Mouse (Mus musculus) hindbrain, embryonic 11.5 days (tissue): ENCODE data around the gene Gm49416. TPM values are rescaled to one million over a fixed set of nuclear protein-coding genes. Genes with fewer than 3 reads are reported as not detected.
A peak's percentile ranks its signal among the peaks of the same experiment; 100 is the strongest.
"Not testable (repeated sequence)": the region's sequence is repeated elsewhere in the genome, so short reads cannot be mapped to it uniquely, and the experiment has no call there.

Source experiments
- ATAC-seq: fragments of 200-750 bp; cut with Nextera tagmentation; 2 replicates; pipeline ENCODE4 v1.8.0; 2017; ENCODE audit warnings: mild to moderate bottlenecking, moderate TSS enrichment, moderate library complexity; ENCODE audit not compliant: low FRiP score
- DNase-seq: peaks from one replicate; pipeline ENCODE4 v3.0.0-alpha.2; 2015; ENCODE audit warnings: low spot score
- H3K27ac ChIP-seq: fragments of 300-500 bp; sonication (generic); 2 replicates; pipeline ENCODE4 v1.5.1; 2014; ENCODE audit warnings: mild to moderate bottlenecking, low read depth, low read length
- H3K27me3 ChIP-seq: fragments of 300-500 bp; sonication (generic); 2 replicates; pipeline ENCODE4 v1.6.1; 2014; ENCODE audit warnings: mild to moderate bottlenecking, low read length, moderate library complexity, mixed read lengths; ENCODE audit not compliant: control insufficient read depth, insufficient read depth
- H3K36me3 ChIP-seq: fragments of 300-500 bp; sonication (generic); 2 replicates; pipeline ENCODE4 v1.6.1; 2014; ENCODE audit warnings: mild to moderate bottlenecking, low read length, moderate library complexity, mixed read lengths; ENCODE audit not compliant: control insufficient read depth, insufficient read depth
- H3K4me1 ChIP-seq: fragments of 300-500 bp; sonication (generic); replicated peaks from 2 replicates; pipeline ENCODE4 v1.6.1; 2014; ENCODE audit warnings: low read length, mixed read lengths; ENCODE audit not compliant: control insufficient read depth, insufficient read depth
- H3K4me2 ChIP-seq: fragments of 300-500 bp; sonication (generic); replicated peaks from 2 replicates; pipeline ENCODE4 v1.6.1; 2014; ENCODE audit warnings: mild to moderate bottlenecking, low read depth, low read length
- H3K4me3 ChIP-seq: fragments of 300-500 bp; sonication (generic); 2 replicates; pipeline ENCODE4 v1.5.1; 2014; ENCODE audit warnings: low read depth, low read length
- H3K9ac ChIP-seq: fragments of 300-500 bp; sonication (generic); 2 replicates; pipeline ENCODE4 v1.6.1; 2014; ENCODE audit warnings: low read depth, low read length
- H3K9me3 ChIP-seq: fragments of 300-500 bp; sonication (generic); 2 replicates; pipeline ENCODE4 v1.6.1; 2016; ENCODE audit warnings: low read length; ENCODE audit not compliant: control insufficient read depth
- WGBS: fragments of 180-500 bp; shearing (Covaris S2); extraction: QIAGEN DNeasy Blood & Tissue Kit; methylation state at CpG from one replicate; pipeline ENCODE4 v1.1.7; 2014; 5-methylcytosine and 5-hydroxymethylcytosine counted together
- polyA plus RNA-seq: library from polyadenylated mRNA; unstranded; fragments of >200 nt; fragmentation: Nextera tagmentation; extraction: Ambion mirVana; gene quantifications from 2 replicates; pipeline ENCODE4 v1.2.1, GENCODE M21; 2014

Gm49416 gene
- polyA plus RNA-seq, 1 experiment from 2014 or later = not detected

GRCm38 (mm10) chr19:8850402-8850901, 38.3 kb upstream of the Gm49416 start, which contains the start of gene Lrrn4cl:
Gene Lrrn4cl, plus strand, starts transcription at chr19:8850768.
- no peaks in the 10 kb centered on the region for H3K9me3 ChIP-seq
- no peak within 1 kb of the TSS for H3K27ac ChIP-seq
- H3K36me3 ChIP-seq = 0 out of 2 replicates have a peak, but pooled peaks cover 9% of the 10 kb centered on the region
- WGBS = 24% methylated on average over 7 of the region's 7 CpGs
- no peak within 1 kb of the TSS for H3K4me2 ChIP-seq
- H3K9ac ChIP-seq = no peak within 1 kb of the TSS
- peak; percentile 37 for DNase-seq
- no peaks in the 10 kb centered on the region; the same call in 1 of the 2 replicates for H3K4me1 ChIP-seq
- H3K4me3 ChIP-seq = no peak within 1 kb of the TSS
- no peak for ATAC-seq
- H3K27me3 ChIP-seq = no peaks in the 10 kb centered on the region

DNA sequence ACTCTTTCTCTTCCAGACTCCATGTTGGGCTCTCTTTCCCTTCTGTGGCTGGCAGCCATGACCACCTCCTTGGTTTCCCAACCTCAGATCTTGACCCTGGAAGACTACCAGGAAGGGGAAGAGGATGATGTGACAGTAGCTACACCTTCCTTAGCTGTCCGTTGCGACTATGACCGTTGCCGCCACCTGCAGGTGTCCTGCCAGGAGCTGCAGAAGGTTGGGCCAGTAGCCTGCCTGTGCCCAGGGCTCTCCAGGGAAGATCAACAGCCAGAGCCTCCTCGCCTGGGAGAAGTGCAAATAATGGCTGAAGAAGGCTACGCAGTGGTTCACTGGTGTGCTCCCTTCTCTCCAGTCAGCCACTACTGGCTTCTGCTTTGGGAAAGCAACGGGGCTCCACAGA, 37.1 kb upstream of the Gm49416 start:
- Histone ChIP-seq H3K9me3 (no peaks in the 10 kb centered on the region), H3K9ac (no peak overlapping the region), H3K27ac (no peak overlapping the region), H3K4me1 (no peaks in the 10 kb centered on the region; the same call in 1 of the 2 replicates), H3K4me2 (no peak overlapping the region), H3K27me3 (no peaks in the 10 kb centered on the region), H3K36me3 (0 out of 2 replicates have a peak, but pooled peaks cover 5% of the 10 kb centered on the region), H3K4me3 (no peak overlapping the region)
- 55% methylated on average over 7 of the region's 7 CpGs for WGBS
- ATAC-seq (no peak), DNase-seq (no peak)

DNA sequence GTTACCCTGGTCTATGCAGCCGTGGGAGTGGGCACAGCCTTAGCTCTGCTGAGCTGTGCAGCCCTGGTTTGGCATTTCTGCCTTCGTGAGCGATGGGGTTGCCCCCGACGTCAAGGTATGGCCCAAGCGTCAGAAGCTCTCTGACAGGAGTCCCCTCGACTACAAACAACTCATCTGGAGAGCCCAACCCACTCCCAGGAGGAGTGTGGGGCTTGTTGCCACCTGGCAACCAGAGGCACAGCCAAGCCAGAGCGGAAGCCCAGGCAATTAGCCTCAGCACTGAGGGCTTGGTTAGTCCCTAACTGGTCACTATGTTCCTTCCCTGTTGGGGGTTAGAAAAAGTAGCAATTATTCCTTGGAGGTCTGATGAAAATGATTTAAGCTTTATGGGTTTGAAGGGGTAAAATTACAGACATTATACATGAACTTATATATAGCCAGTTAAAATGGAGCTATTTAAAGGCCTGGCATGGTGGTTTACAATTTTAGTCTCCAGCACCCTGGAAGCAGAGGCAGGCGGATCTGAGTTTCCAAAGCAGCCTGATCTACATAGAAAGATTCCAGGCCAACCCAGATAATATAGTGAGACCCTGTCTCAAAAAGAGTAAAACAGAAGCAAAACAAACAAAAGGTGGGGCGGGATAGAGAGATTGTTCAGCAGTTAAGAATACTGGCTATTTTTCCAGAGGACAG, 36.3 kb upstream of the Gm49416 start:
- no peak for ATAC-seq
- no peaks in the 10 kb centered on the region for H3K9me3 ChIP-seq
- H3K9ac ChIP-seq = no peak overlapping the region
- no peak for DNase-seq
- 0 out of 2 replicates have a peak, but pooled peaks cover 1% of the 10 kb centered on the region for H3K36me3 ChIP-seq
- no peaks in the 10 kb centered on the region for H3K27me3 ChIP-seq
- WGBS = 60% methylated on average over 10 of the region's 10 CpGs
- H3K27ac ChIP-seq = no peak overlapping the region
- H3K4me2 ChIP-seq = no peak overlapping the region
- no peaks in the 10 kb centered on the region; the same call in 1 of the 2 replicates for H3K4me1 ChIP-seq
- no peak overlapping the region for H3K4me3 ChIP-seq

DNA sequence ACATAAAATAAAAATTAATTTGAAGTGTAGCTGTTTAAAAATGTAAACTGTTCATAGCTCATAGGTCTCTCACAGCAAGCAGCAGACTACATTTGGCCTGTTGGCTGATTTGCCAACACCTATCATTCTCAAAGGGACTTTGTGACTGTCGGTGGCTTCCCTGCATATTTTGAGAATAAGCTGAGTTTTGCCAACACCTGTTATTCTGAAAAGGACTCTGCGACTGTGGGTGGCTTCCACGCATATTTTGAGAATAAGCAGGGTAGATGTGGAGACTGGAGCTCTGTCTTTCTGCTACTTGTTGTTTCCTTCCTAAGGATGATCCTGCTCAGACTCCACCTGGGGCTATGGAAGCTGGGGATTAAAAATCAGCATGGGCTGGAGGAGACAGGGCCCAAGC, 35.6 kb upstream of the Gm49416 start:
- no peak overlapping the region for H3K4me3 ChIP-seq
- 82% methylated on average over 3 of the region's 3 CpGs for WGBS

GRCm38 (mm10) chr19:8857689-8858088, 31.0 kb upstream of the Gm49416 start:
- Histone ChIP-seq H3K4me3 (no peak overlapping the region), H3K27me3 (no peaks in the 10 kb centered on the region), H3K4me1 (no peaks in the 10 kb centered on the region), H3K27ac (no peak overlapping the region), H3K4me2 (no peak overlapping the region), H3K9ac (no peak overlapping the region), H3K36me3 (no peaks in the 10 kb centered on the region), H3K9me3 (no peaks in the 10 kb centered on the region)
- DNase-seq (peak; percentile 56), ATAC-seq (no peak)
- WGBS = 43% methylated on average over 4 of the region's 4 CpGs

More for the DNA sequence above, 35.6 kb upstream of the Gm49416 start:
- Histone ChIP-seq H3K9me3 (no peaks in the 10 kb centered on the region), H3K36me3 (no peaks in the 10 kb centered on the region), H3K4me1 (no peaks in the 10 kb centered on the region; the same call in 1 of the 2 replicates), H3K9ac (no peak overlapping the region), H3K4me2 (no peak overlapping the region), H3K27ac (no peak overlapping the region), H3K27me3 (no peaks in the 10 kb centered on the region)
- no peak for ATAC-seq
- no peak for DNase-seq

DNA sequence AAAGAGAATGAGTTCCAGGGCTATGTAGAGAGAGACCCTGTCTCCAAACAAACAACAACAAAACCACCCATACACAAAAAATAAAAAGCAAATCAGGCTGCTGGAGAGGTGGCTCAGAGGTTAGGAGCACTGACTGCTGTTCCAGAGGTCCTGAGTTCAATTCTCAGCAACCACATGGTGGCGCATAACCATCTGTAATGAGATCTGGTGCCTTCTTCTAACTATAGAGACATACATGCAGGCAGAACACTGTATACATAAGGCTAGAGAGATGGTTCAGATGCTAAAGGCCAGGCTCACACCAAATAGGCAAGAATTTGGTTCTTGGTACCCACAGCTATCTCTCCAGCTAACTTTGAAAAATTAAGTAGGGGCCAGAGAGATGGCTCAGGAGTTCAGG, 29.7 kb upstream of the Gm49416 start:
- peak; percentile 30 for DNase-seq
- no peak for ATAC-seq

GRCm38 (mm10) chr19:8864265-8864664, 24.5 kb upstream of the Gm49416 start:
- H3K4me3 ChIP-seq = no peak overlapping the region
- no peaks in the 10 kb centered on the region for H3K4me1 ChIP-seq
- H3K27me3 ChIP-seq = no peaks in the 10 kb centered on the region
- no peaks in the 10 kb centered on the region for H3K9me3 ChIP-seq
- ATAC-seq (no peak), DNase-seq (no peak)
- no peaks in the 10 kb centered on the region for H3K36me3 ChIP-seq
- H3K4me2 ChIP-seq = no peak overlapping the region
- 84% methylated on average over 6 of the region's 6 CpGs for whole genome bisulfite sequencing
- no peak overlapping the region for H3K27ac ChIP-seq
- H3K9ac ChIP-seq = no peak overlapping the region

More for the DNA sequence above, 29.7 kb upstream of the Gm49416 start:
- Histone ChIP-seq H3K9me3 (no peaks in the 10 kb centered on the region), H3K27ac (no peak overlapping the region), H3K36me3 (no peaks in the 10 kb centered on the region), H3K4me2 (no peak overlapping the region), H3K4me1 (no peaks in the 10 kb centered on the region), H3K27me3 (no peaks in the 10 kb centered on the region), H3K9ac (no peak overlapping the region), H3K4me3 (no peak overlapping the region)
- 17% methylated on average over 1 of the region's 1 CpGs for WGBS

- DNase-seq, ATAC-seq, H3K4me2 ChIP-seq, H3K9me3 ChIP-seq, H3K36me3 ChIP-seq, H3K27me3 ChIP-seq, H3K4me1 ChIP-seq, H3K9ac ChIP-seq, H3K27ac ChIP-seq: not testable (repeated sequence)
- H3K4me3 ChIP-seq = peak overlapping the region; percentile 55; the same call in 1 of the 2 replicates
- WGBS = 83% methylated on average over 3 of the region's 3 CpGs
Observed at GRCm38 (mm10) chr19:8870381-8870780, 18.3 kb upstream of the Gm49416 start.

GRCm38 (mm10) chr19:8870838-8871237, 17.9 kb upstream of the Gm49416 start:
- DNase-seq = no peak
- Histone ChIP-seq H3K9me3 (no peaks in the 10 kb centered on the region), H3K4me3 (peak overlapping the region; percentile 55), H3K36me3 (no peaks in the 10 kb centered on the region), H3K4me2 (peak overlapping the region; percentile 89; the same call in 1 of the 2 replicates), H3K27me3 (no peaks in the 10 kb centered on the region), H3K27ac (no peak overlapping the region), H3K4me1 (peaks cover 3% of the 10 kb centered on the region), H3K9ac (peak overlapping the region; percentile 35; the same call in 1 of the 2 replicates)
- 63% methylated on average over 9 of the region's 9 CpGs for WGBS
- peak; percentile 65 for ATAC-seq
